Mouse (Mus musculus): ENCODE results near the gene Emilin2. TPM values are rescaled to one million over a fixed set of nuclear protein-coding genes. Genes with fewer than 3 reads are reported as not detected.

The Emilin2 gene
- polyA plus RNA-seq, 1 experiment: 32.0 TPM

DNA sequence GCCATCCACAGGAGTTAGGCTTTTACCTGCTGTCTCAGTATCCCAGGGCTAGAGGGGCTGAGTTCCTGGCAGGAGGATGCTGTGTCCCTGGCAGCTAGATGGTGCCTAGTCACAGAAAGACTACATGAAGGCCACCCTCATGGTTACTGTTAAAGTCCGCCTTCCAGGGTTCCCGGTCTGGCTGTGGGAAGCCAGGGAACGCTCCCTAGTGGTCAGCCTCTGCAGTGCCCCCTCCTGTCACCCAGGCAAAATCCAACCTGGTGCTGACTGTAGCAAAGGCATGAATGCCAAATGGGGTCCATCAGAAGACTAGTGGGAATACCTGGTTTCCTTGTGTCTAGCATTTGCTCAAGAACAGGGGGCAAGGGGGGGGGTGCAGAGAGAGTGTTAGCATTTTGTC lies 51.1 kb downstream of the Emilin2 start:
- Histone ChIP-seq H3K9me3 (ENCODE audit: control insufficient read depth, low read length) (no peaks in the 10 kb centered on the region), H3K4me1 (ENCODE audit: control insufficient read depth) (peaks cover 100% of the 10 kb centered on the region), H3K27me3 (ENCODE audit: control insufficient read depth) (no peaks in the 10 kb centered on the region), H3K4me3 (replicated peaks) (peak overlapping the region; percentile 40), H3K36me3 (ENCODE audit: control insufficient read depth) (peaks cover 84% of the 10 kb centered on the region)
- TF ChIP-seq TAL1 (IDR thresholded peaks at IDR 0.05; ENCODE audit: low read length): no peak
- TF ChIP-seq GATA1 (IDR thresholded peaks at IDR 0.05; ENCODE audit: low read length): no peak

DNA sequence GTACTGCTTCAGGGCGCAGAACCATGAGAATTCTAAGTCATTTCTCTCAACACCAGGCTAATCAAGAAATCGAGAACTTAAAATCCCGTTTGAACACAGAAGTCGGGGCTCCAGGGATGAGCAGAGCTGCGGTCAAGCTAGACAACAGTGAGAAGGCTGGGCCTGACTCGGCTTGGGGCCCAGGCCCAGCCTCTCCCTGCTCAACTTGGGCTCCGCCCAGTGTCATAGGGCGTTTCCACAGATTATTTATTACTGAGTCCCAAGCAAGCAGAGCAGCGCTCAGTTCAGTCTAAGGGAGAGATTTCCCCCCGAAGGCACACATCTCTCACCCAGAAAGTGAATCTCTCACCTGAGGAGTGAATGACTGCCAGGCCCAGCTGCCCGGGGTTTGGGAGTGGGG lies 52.1 kb downstream of the Emilin2 start:
- peaks cover 86% of the 10 kb centered on the region for H3K36me3 ChIP-seq (ENCODE audit: control insufficient read depth)
- H3K4me3 ChIP-seq (replicated peaks): peak overlapping the region; percentile 40
- H3K9me3 ChIP-seq (ENCODE audit: control insufficient read depth, low read length): no peaks in the 10 kb centered on the region
- H3K27me3 ChIP-seq (ENCODE audit: control insufficient read depth): no peaks in the 10 kb centered on the region
- TF ChIP-seq GATA1 (IDR thresholded peaks at IDR 0.05; ENCODE audit: low read length): no peak
- TF ChIP-seq TAL1 (IDR thresholded peaks at IDR 0.05; ENCODE audit: low read length): no peak
- H3K4me1 ChIP-seq (ENCODE audit: control insufficient read depth): peaks cover 99% of the 10 kb centered on the region

DNA sequence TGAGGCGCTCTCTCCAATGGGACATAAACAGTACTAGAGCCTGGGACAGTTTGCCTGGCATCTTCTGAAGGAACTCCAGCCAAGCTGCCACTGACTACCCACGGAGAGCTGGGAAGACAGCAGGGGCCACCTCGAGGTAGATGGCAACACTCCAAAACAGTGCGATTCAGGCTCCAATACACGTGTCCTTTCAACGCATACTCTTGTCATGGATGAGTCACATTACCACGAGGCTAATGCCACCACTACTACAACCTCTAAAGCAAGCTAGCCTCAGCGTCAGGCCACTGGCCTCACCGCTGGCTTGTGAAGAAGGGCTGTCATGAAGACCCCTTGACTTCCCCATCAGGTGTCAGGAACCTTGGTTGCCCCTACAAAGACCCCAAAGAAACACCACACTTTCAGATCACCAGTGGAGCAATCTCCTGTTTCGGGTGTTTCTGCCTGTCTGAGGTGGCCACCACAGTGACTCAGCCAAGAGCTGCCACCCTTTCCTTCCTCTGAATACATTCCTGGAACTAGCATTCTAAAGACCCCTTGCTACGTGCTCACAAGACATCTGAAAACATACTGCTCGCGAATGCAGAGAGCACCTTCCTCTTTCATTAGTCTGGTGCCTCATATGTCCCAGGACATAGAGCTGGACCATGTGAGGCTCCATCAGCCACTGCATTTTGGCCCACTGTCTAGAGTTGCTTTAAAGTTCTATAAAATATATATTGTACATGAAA lies 54.8 kb downstream of the Emilin2 start:
- TF ChIP-seq TAL1 (IDR thresholded peaks at IDR 0.05; ENCODE audit: low read length): no peak
- TF ChIP-seq GATA1 (IDR thresholded peaks at IDR 0.05; ENCODE audit: low read length): no peak
- H3K9me3 ChIP-seq (ENCODE audit: control insufficient read depth, low read length): no peaks in the 10 kb centered on the region
- no peaks in the 10 kb centered on the region for H3K27me3 ChIP-seq (ENCODE audit: control insufficient read depth)
- H3K4me3 ChIP-seq (replicated peaks): no peak overlapping the region
- H3K36me3 ChIP-seq (ENCODE audit: control insufficient read depth): peaks cover 92% of the 10 kb centered on the region
- peaks cover 96% of the 10 kb centered on the region for H3K4me1 ChIP-seq (ENCODE audit: control insufficient read depth)

DNA sequence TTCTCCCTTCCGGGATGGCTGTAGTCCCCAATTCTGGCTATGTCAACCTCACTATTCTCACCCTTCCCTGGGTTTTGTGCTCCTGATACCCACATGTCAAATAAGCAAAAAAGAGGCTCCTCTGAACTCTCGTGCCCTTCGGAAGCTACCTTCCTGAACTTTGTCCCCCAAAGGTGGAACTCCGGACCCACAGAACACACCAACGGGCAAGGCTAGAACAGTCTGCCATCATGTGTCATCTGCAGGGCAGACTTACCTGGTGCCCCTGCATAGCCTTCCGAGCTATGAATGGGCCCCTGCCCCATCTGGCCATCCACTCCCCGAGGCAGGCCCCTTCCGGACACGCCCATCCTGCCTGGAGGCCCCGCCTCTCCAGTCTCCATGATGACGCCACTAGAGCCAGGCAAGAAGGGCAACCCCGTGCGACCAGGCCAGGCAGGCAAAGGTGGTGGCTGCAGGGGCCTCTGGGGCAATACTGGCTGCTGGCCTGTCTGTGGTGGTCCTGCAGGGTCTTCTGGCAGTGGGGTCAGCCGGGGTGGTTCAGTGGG lies 55.6 kb downstream of the Emilin2 start:
- H3K9me3 ChIP-seq (ENCODE audit: control insufficient read depth, low read length): no peaks in the 10 kb centered on the region
- TF ChIP-seq TAL1 (IDR thresholded peaks at IDR 0.05; ENCODE audit: low read length): no peak
- TF ChIP-seq GATA1 (IDR thresholded peaks at IDR 0.05; ENCODE audit: low read length): no peak
- H3K36me3 ChIP-seq (ENCODE audit: control insufficient read depth): peaks cover 92% of the 10 kb centered on the region
- H3K4me3 ChIP-seq (replicated peaks): peak overlapping the region; percentile 3
- H3K4me1 ChIP-seq (ENCODE audit: control insufficient read depth): peaks cover 95% of the 10 kb centered on the region
- H3K27me3 ChIP-seq (ENCODE audit: control insufficient read depth): no peaks in the 10 kb centered on the region

DNA sequence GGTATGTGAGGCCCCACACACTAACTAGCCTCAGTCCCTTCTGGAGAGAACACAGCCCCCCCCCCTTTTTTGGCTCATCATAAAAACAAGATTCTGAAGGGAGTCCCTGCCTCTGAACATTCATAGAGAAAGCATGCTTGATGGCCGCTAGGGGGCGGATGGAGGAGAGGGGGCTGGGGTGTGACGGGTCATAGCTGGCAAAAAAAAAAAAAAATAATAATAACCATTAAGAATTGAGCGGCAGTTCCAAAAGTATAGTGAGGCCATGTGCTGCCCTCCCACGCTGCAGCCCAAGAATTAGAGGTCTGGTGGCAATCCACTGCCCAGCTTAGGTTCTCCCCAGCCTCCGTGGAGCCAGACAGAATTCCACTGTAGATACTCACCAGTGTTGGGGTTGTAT lies 57.0 kb downstream of the Emilin2 start:
- Histone ChIP-seq H3K9me3 (ENCODE audit: control insufficient read depth, low read length) (no peaks in the 10 kb centered on the region), H3K36me3 (ENCODE audit: control insufficient read depth) (peaks cover 96% of the 10 kb centered on the region), H3K27me3 (ENCODE audit: control insufficient read depth) (no peaks in the 10 kb centered on the region), H3K4me3 (replicated peaks) (peak overlapping the region; percentile 12), H3K4me1 (ENCODE audit: control insufficient read depth) (peaks cover 95% of the 10 kb centered on the region)
- no peak for TF ChIP-seq GATA1 (IDR thresholded peaks at IDR 0.05; ENCODE audit: low read length)
- TF ChIP-seq TAL1 (IDR thresholded peaks at IDR 0.05; ENCODE audit: low read length): no peak

DNA sequence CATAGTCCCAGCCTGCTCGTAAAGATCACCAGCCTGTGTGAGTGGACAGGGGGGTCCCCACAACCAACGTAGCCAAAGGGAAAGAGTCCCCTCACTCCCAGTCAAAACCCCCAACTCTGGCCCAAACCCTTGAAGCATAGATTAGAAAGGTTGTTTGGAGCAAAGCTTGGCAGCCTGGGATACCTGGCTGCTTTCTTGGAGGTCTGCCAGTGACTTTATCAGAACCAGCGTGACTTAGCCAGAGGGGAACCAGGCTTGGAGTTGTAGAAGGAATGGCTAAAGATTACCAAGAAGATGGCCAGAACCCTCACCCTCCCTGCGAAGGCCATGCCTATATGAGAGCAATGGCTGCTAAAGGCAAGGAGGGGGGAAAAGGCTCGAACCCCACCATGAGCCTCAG lies 57.7 kb downstream of the Emilin2 start:
- Histone ChIP-seq H3K36me3 (ENCODE audit: control insufficient read depth) (peaks cover 98% of the 10 kb centered on the region), H3K4me3 (replicated peaks) (no peak overlapping the region), H3K27me3 (ENCODE audit: control insufficient read depth) (no peaks in the 10 kb centered on the region), H3K4me1 (ENCODE audit: control insufficient read depth) (peaks cover 92% of the 10 kb centered on the region), H3K9me3 (ENCODE audit: control insufficient read depth, low read length) (no peaks in the 10 kb centered on the region)
- no peak for TF ChIP-seq TAL1 (IDR thresholded peaks at IDR 0.05; ENCODE audit: low read length)
- TF ChIP-seq GATA1 (IDR thresholded peaks at IDR 0.05; ENCODE audit: low read length): no peak

DNA sequence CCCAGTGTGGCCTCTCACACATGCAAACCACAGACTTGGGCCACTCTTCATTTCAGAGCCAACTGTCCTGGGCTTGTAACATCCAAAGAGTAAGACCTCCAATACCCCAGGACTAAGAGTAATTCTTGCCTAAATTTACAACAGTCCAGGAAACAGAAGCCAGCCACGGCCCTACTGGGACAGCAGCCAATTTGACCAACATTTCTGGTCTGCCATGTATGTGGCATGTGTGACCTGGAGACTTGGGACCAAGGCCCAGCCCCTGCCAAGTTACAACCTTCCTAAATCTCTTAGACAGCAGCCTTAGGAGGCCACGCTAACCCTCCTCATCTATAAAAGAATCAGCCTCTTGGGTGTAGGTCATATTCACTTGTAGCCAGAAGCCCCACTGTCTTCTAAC lies 58.4 kb downstream of the Emilin2 start:
- Histone ChIP-seq H3K4me3 (replicated peaks) (no peak overlapping the region), H3K36me3 (ENCODE audit: control insufficient read depth) (peaks cover 98% of the 10 kb centered on the region), H3K27me3 (ENCODE audit: control insufficient read depth) (no peaks in the 10 kb centered on the region), H3K4me1 (ENCODE audit: control insufficient read depth) (peaks cover 88% of the 10 kb centered on the region), H3K9me3 (ENCODE audit: control insufficient read depth, low read length) (no peaks in the 10 kb centered on the region)
- TF ChIP-seq TAL1 (IDR thresholded peaks at IDR 0.05; ENCODE audit: low read length) (no peak), GATA1 (IDR thresholded peaks at IDR 0.05; ENCODE audit: low read length) (no peak)

DNA sequence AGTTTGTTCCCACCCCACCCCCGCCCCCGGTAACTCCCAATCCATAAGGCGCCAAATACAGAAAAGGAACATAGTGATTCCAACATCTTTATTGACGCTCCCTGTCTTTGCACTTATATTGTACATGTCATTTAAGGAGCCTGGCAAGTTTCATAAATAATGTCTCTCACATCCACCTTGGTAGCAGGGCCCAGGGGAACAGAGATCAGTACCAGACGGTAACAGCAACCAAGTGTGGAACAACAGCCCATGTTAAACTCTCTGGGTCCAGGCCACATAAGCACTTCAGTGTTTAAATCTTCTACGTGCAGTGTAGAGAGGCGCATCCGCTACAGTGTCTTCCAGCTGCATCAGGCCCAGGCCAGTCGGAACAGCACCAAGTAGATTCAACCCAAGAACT lies 59.7 kb downstream of the Emilin2 start:
- Histone ChIP-seq H3K9me3 (ENCODE audit: control insufficient read depth, low read length) (no peaks in the 10 kb centered on the region), H3K4me3 (replicated peaks) (no peak overlapping the region), H3K4me1 (ENCODE audit: control insufficient read depth) (peaks cover 82% of the 10 kb centered on the region), H3K27me3 (ENCODE audit: control insufficient read depth) (no peaks in the 10 kb centered on the region), H3K36me3 (ENCODE audit: control insufficient read depth) (peaks cover 100% of the 10 kb centered on the region)
- TF ChIP-seq GATA1 (IDR thresholded peaks at IDR 0.05; ENCODE audit: low read length) (no peak), TAL1 (IDR thresholded peaks at IDR 0.05; ENCODE audit: low read length) (no peak)

DNA sequence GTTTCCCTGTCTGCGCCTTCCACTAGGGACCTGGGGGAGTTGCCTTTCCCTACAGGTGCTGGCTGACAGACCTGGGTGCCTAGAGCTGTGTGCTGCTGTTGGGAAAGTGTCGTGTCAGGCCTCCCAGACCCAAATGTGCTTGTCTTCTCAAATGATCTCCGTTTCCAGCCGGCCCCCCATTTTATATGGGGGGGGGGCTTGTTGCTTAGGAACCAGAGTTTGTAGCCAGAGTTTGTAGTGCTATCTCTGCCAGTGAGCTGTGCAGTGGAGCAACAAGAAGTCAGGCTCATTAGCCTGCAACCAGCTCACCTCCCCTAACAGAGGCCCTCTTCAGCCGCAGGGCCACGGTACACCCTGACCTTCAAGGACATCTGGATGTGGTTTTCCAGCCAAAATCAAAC lies 60.2 kb downstream of the Emilin2 start:
- Histone ChIP-seq H3K4me3 (replicated peaks) (no peak overlapping the region), H3K27me3 (ENCODE audit: control insufficient read depth) (no peaks in the 10 kb centered on the region), H3K36me3 (ENCODE audit: control insufficient read depth) (peaks cover 100% of the 10 kb centered on the region), H3K4me1 (ENCODE audit: control insufficient read depth) (peaks cover 80% of the 10 kb centered on the region), H3K9me3 (ENCODE audit: control insufficient read depth, low read length) (no peaks in the 10 kb centered on the region)
- no peak for TF ChIP-seq GATA1 (IDR thresholded peaks at IDR 0.05; ENCODE audit: low read length)
- no peak for TF ChIP-seq TAL1 (IDR thresholded peaks at IDR 0.05; ENCODE audit: low read length)
